In the genomic region with DNA sequence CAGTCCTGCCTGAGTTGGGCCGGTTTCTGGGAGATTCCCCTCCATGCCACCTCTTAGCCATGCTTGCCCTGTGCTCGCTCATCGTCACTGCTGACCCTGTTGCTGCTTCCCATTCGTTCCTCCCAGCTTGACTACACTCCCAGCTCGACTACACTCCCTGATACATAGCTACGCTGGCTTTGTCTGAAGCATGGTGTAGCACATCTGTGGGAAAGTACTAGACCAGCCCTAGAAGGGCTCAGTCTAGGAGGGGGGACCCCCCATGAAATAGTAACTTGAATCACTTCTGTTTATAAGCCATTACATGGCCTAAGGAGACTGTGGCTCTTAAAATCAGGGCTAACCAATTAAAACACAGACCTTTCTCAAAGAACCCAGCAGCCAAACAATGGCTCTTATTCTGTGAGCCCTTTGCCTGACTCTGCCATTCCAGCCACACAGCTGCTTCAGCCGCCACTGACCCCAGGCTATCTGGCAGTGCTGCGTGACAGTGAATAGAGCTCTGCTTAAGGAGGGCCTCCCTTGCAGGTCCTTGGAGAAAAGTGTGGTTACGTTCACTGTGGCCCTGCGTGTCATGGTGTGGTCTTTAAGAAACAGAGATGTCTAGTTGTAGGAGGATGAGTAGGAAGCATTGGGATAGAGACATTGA, we compare ENCODE assay signal across 20 mouse cellular contexts. TPM values are rescaled to one million over a fixed set of nuclear protein-coding genes. Genes with fewer than 3 reads are reported as not detected.
A peak's percentile ranks its signal among the peaks of the same experiment; 100 is the strongest.
DNase-seq lines count a peak whose midpoint lies in the region; ATAC-seq lines count a peak whose summit lies in the region.
"Had no signal": no experiment of that assay in that cellular context is flagged by ENCODE, and none has a peak within 500 bp of the region (broad histone marks: within the 10 kb centered on the region; RNA-seq: fewer than 3 reads in every experiment).

No protein-coding gene starts in this region.

- no peaks in the 10 kb centered on the region for H3K36me3 ChIP-seq in forebrain, embryonic 14.5 days (ENCODE audit: control insufficient read depth, insufficient read depth, low read length)
- H3K36me3 ChIP-seq in forebrain, embryonic 12.5 days (replicated peaks), result no peaks in the 10 kb centered on the region
- H3K36me3 ChIP-seq in midbrain, embryonic 13.5 days, result no peaks in the 10 kb centered on the region
- no peaks in the 10 kb centered on the region for H3K36me3 ChIP-seq in midbrain, embryonic 16.5 days (ENCODE audit: control insufficient read depth, insufficient read depth, low read length)
- H3K36me3 ChIP-seq in embryonic facial prominence, embryonic 14.5 days (ENCODE audit: control insufficient read depth, insufficient read depth, low read length), result no peaks in the 10 kb centered on the region
- no peaks in the 10 kb centered on the region for H3K36me3 ChIP-seq in limb, embryonic 13.5 days
- H3K36me3 ChIP-seq: embryonic facial prominence, embryonic 13.5 days; lung, embryonic 15.5 days; neural tube, embryonic 13.5 days had no signal

- DNase-seq in forebrain, embryonic 14.5 days (ENCODE audit: low spot score), result no peak
- DNase-seq in embryonic facial prominence, embryonic 14.5 days (ENCODE audit: low spot score), result peak; percentile 20
- no peak for DNase-seq in spleen, postnatal 4 days (ENCODE audit: low spot score in 2 of 2)
- DNase-seq: adrenal gland, postnatal 36 days; cerebellum, adult 18-20 months; cerebellum, postnatal 25 days; heart, postnatal 10 days; lung, postnatal 4 days; right cerebral cortex, postnatal 25 days had no signal

- H3K4me3 ChIP-seq in forebrain, embryonic 14.5 days (ENCODE audit: low read depth, low read length), result no peak overlapping the region
- H3K4me3 ChIP-seq in forebrain, embryonic 12.5 days (replicated peaks), result no peak overlapping the region
- H3K4me3 ChIP-seq in midbrain, embryonic 13.5 days (replicated peaks), result no peak overlapping the region
- H3K4me3 ChIP-seq in midbrain, embryonic 16.5 days (ENCODE audit: low read depth, low read length), result no peak overlapping the region
- H3K4me3 ChIP-seq in embryonic facial prominence, embryonic 14.5 days (ENCODE audit: low read depth, low read length), result no peak overlapping the region
- no peak overlapping the region for H3K4me3 ChIP-seq in limb, embryonic 13.5 days
- H3K4me3 ChIP-seq: embryonic facial prominence, embryonic 13.5 days; lung, embryonic 15.5 days; neural tube, embryonic 13.5 days had no signal

- H3K4me2 ChIP-seq in forebrain, embryonic 14.5 days (ENCODE audit: low read length), result no peak overlapping the region
- no peak overlapping the region for H3K4me2 ChIP-seq in forebrain, embryonic 12.5 days
- H3K4me2 ChIP-seq in midbrain, embryonic 13.5 days (replicated peaks), result no peak overlapping the region
- no peak overlapping the region for H3K4me2 ChIP-seq in midbrain, embryonic 16.5 days (ENCODE audit: low read length)
- H3K4me2 ChIP-seq in embryonic facial prominence, embryonic 14.5 days (ENCODE audit: low read depth, low read length), result no peak overlapping the region
- H3K4me2 ChIP-seq in limb, embryonic 13.5 days (replicated peaks), result no peak overlapping the region
- H3K4me2 ChIP-seq: embryonic facial prominence, embryonic 13.5 days; heart, embryonic 11.5 days; lung, embryonic 15.5 days; neural tube, embryonic 13.5 days had no signal

- no peak overlapping the region for H3K27ac ChIP-seq in forebrain, embryonic 14.5 days (ENCODE audit: low read depth, low read length)
- no peak overlapping the region for H3K27ac ChIP-seq in forebrain, embryonic 12.5 days
- H3K27ac ChIP-seq in midbrain, embryonic 13.5 days, result no peak overlapping the region
- no peak overlapping the region for H3K27ac ChIP-seq in midbrain, embryonic 16.5 days (ENCODE audit: low read length)
- no peak overlapping the region for H3K27ac ChIP-seq in embryonic facial prominence, embryonic 14.5 days (replicated peaks; ENCODE audit: low read depth, low read length)
- H3K27ac ChIP-seq in limb, embryonic 13.5 days, result no peak overlapping the region
- H3K27ac ChIP-seq: embryonic facial prominence, embryonic 13.5 days; hindbrain, postnatal 0 days; liver, embryonic 14.5 days; lung, embryonic 15.5 days; neural tube, embryonic 13.5 days had no signal

- H3K27me3 ChIP-seq in forebrain, embryonic 14.5 days (replicated peaks; ENCODE audit: control insufficient read depth, insufficient read depth, low read length), result no peaks in the 10 kb centered on the region
- no peaks in the 10 kb centered on the region for H3K27me3 ChIP-seq in forebrain, embryonic 12.5 days
- H3K27me3 ChIP-seq in midbrain, embryonic 13.5 days, result no peaks in the 10 kb centered on the region
- no peaks in the 10 kb centered on the region for H3K27me3 ChIP-seq in midbrain, embryonic 16.5 days (ENCODE audit: control insufficient read depth, insufficient read depth, low read depth, low read length)
- H3K27me3 ChIP-seq in embryonic facial prominence, embryonic 14.5 days (replicated peaks; ENCODE audit: control insufficient read depth, insufficient read depth, low read length), result no peaks in the 10 kb centered on the region
- no peaks in the 10 kb centered on the region for H3K27me3 ChIP-seq in limb, embryonic 13.5 days
- H3K27me3 ChIP-seq: embryonic facial prominence, embryonic 13.5 days; lung, embryonic 15.5 days; neural tube, embryonic 13.5 days had no signal

- WGBS in forebrain, embryonic 14.5 days, result 35% methylated on average over 10 of the region's 10 CpGs
- WGBS in forebrain, embryonic 12.5 days, result 30% methylated on average over 10 of the region's 10 CpGs
- WGBS in midbrain, embryonic 13.5 days, result 41% methylated on average over 10 of the region's 10 CpGs
- WGBS in midbrain, embryonic 16.5 days, result 47% methylated on average over 10 of the region's 10 CpGs
- WGBS in embryonic facial prominence, embryonic 14.5 days, result 54% methylated on average over 10 of the region's 10 CpGs
- 58% methylated on average over 10 of the region's 10 CpGs for WGBS in limb, embryonic 13.5 days

- H3K9ac ChIP-seq in forebrain, embryonic 14.5 days (ENCODE audit: low read length), result no peak overlapping the region
- H3K9ac ChIP-seq in forebrain, embryonic 12.5 days, result no peak overlapping the region
- no peak overlapping the region for H3K9ac ChIP-seq in midbrain, embryonic 13.5 days (replicated peaks)
- H3K9ac ChIP-seq in midbrain, embryonic 16.5 days (ENCODE audit: low read depth, low read length), result no peak overlapping the region
- H3K9ac ChIP-seq in embryonic facial prominence, embryonic 14.5 days (ENCODE audit: low read depth, low read length), result no peak overlapping the region
- no peak overlapping the region for H3K9ac ChIP-seq in limb, embryonic 13.5 days
- H3K9ac ChIP-seq: embryonic facial prominence, embryonic 13.5 days; liver, embryonic 14.5 days; lung, embryonic 15.5 days; neural tube, embryonic 13.5 days had no signal

- no peaks in the 10 kb centered on the region; the same call in 1 of the 2 replicates for H3K4me1 ChIP-seq in forebrain, embryonic 14.5 days (ENCODE audit: control insufficient read depth, insufficient read depth, low read length)
- H3K4me1 ChIP-seq in forebrain, embryonic 12.5 days, result peaks cover 28% of the 10 kb centered on the region
- H3K4me1 ChIP-seq in midbrain, embryonic 13.5 days (replicated peaks), result peaks cover 32% of the 10 kb centered on the region
- H3K4me1 ChIP-seq in midbrain, embryonic 16.5 days (ENCODE audit: control insufficient read depth, insufficient read depth, low read length), result peaks cover 14% of the 10 kb centered on the region
- H3K4me1 ChIP-seq in embryonic facial prominence, embryonic 14.5 days (ENCODE audit: control insufficient read depth, insufficient read depth, low read length), result peaks cover 21% of the 10 kb centered on the region
- peaks cover 58% of the 10 kb centered on the region for H3K4me1 ChIP-seq in limb, embryonic 13.5 days

- 0 out of 2 replicates have a peak, but pooled peaks have one; percentile 22 for ATAC-seq in forebrain, embryonic 14.5 days
- no peak for ATAC-seq in forebrain, embryonic 12.5 days (ENCODE audit: low FRiP score)
- peak; percentile 32; the same call in 1 of the 2 replicates for ATAC-seq in midbrain, embryonic 13.5 days
- ATAC-seq in midbrain, embryonic 16.5 days, result no peak
- ATAC-seq in embryonic facial prominence, embryonic 14.5 days (ENCODE audit: low read depth), result 0 out of 2 replicates have a peak, but pooled peaks have one; percentile 13
- 0 out of 2 replicates have a peak, but pooled peaks have one; percentile 17 for ATAC-seq in limb, embryonic 13.5 days (ENCODE audit: low FRiP score, low read depth)
- ATAC-seq: hindbrain, postnatal 0 days; intestine, postnatal 0 days had no signal

- H3K9me3 ChIP-seq in forebrain, embryonic 14.5 days (replicated peaks; ENCODE audit: control insufficient read depth, low read length), result no peaks in the 10 kb centered on the region
- no peaks in the 10 kb centered on the region for H3K9me3 ChIP-seq in forebrain, embryonic 12.5 days
- H3K9me3 ChIP-seq in midbrain, embryonic 13.5 days, result no peaks in the 10 kb centered on the region
- no peaks in the 10 kb centered on the region for H3K9me3 ChIP-seq in midbrain, embryonic 16.5 days (replicated peaks; ENCODE audit: control insufficient read depth, low read length, poor library complexity, severe bottlenecking)
- H3K9me3 ChIP-seq in embryonic facial prominence, embryonic 14.5 days (ENCODE audit: control insufficient read depth, low read length), result no peaks in the 10 kb centered on the region
- H3K9me3 ChIP-seq in limb, embryonic 13.5 days, result no peaks in the 10 kb centered on the region
- H3K9me3 ChIP-seq: embryonic facial prominence, embryonic 13.5 days; lung, embryonic 15.5 days; neural tube, embryonic 13.5 days had no signal

RNA-seq across cellular contexts. Expression of a gene that starts 47.3 kb away (rescaled TPM):
- 1.3 and 2.8 TPM in 2 replicates for polyA plus RNA-seq in forebrain, embryonic 14.5 days (2014; fragmentation: Nextera tagmentation; extraction: Ambion mirVana)
- 3.5 and 3.6 TPM in 2 replicates for polyA plus RNA-seq in forebrain, embryonic 12.5 days (2016; fragmentation: Nextera tagmentation; extraction: Ambion mirVana)
- polyA plus RNA-seq in midbrain, embryonic 13.5 days (2015; fragmentation: Nextera tagmentation; extraction: Ambion mirVana), result 3.0 and 3.5 TPM in 2 replicates
- polyA plus RNA-seq in midbrain, embryonic 16.5 days (2015; fragmentation: Nextera tagmentation; extraction: Ambion mirVana), result 3.5 and 4.9 TPM in 2 replicates
- 6.2 and 6.8 TPM in 2 replicates for polyA plus RNA-seq in embryonic facial prominence, embryonic 14.5 days (2014; fragmentation: Nextera tagmentation; extraction: Ambion mirVana)
- polyA plus RNA-seq in limb, embryonic 13.5 days (2015; fragmentation: Nextera tagmentation; extraction: Ambion mirVana), result 4.4 and 6.2 TPM in 2 replicates

Comparison
In these comparisons a context has a peak if more than half of its experiments do, and no peak if none do; other contexts are left out.
1. ATAC-seq: peak in forebrain, embryonic 14.5 days (single experiment), midbrain, embryonic 13.5 days (single experiment), embryonic facial prominence, embryonic 14.5 days (single experiment) and limb, embryonic 13.5 days (single experiment); none in forebrain, embryonic 12.5 days (single experiment) and midbrain, embryonic 16.5 days (single experiment).